29 mouse cellular contexts compared by ENCODE assay signal in genomic region chr10:78147908-78148441, GRCm38 (mm10). TPM values are rescaled to one million over a fixed set of nuclear protein-coding genes. Genes with fewer than 3 reads are reported as not detected.
A peak's percentile ranks its signal among the peaks of the same experiment; 100 is the strongest.
DNase-seq lines count a peak whose midpoint lies in the region; TF ChIP-seq lines count a peak whose summit lies in the region.
"Had no signal": no experiment of that assay in that cellular context is flagged by ENCODE, and none has a peak within 500 bp of the region (broad histone marks: within the 10 kb centered on the region; RNA-seq: fewer than 3 reads in every experiment).

No protein-coding gene starts in this region.

- H3K4me3 ChIP-seq in MEL (ENCODE audit: control insufficient read depth in 1 of 2, insufficient read depth in 1 of 2, low read depth in 2 of 2, low read length in 2 of 2) = no peak overlapping the region
- H3K4me3 ChIP-seq in brown adipose tissue, adult 24 weeks (ENCODE audit: insufficient read depth, low read depth, low read length) = no peak overlapping the region
- H3K4me3 ChIP-seq in macrophage (ENCODE audit: inconsistent target) = no peak overlapping the region
- H3K4me3 ChIP-seq in left cerebral cortex, adult 2 months = no peak overlapping the region
- H3K4me3 ChIP-seq: embryonic facial prominence, embryonic 10.5 days; embryonic facial prominence, embryonic 15.5 days; forebrain, embryonic 12.5 days; layer of hippocampus, adult 2 months; liver, embryonic 13.5 days; megakaryocyte, embryonic 14.5 days; midbrain, embryonic 13.5 days; neural tube, embryonic 13.5 days had no signal

- no peaks in the 10 kb centered on the region for H3K9me3 ChIP-seq in MEL (replicated peaks; ENCODE audit: insufficient read depth, low read length)
- H3K9me3 ChIP-seq: embryonic facial prominence, embryonic 10.5 days; embryonic facial prominence, embryonic 15.5 days; forebrain, embryonic 12.5 days; G1E; liver, embryonic 13.5 days; midbrain, embryonic 13.5 days; neural tube, embryonic 13.5 days had no signal

- no peak for TF ChIP-seq POLR2A in MEL (IDR thresholded peaks at IDR 0.05; ENCODE audit: control insufficient read depth in 1 of 2, insufficient read depth in 1 of 2, low read depth in 1 of 2, low read length in 2 of 2, poor library complexity in 1 of 2)

- H3K27me3 ChIP-seq in MEL (ENCODE audit: control insufficient read depth in 1 of 2, insufficient read depth in 2 of 2, low read length in 2 of 2) = peaks cover 7 to 8% of the 10 kb centered on the region in 2 experiments; a peak in 3 of 4 replicates
- H3K27me3 ChIP-seq: embryonic facial prominence, embryonic 15.5 days; liver, embryonic 13.5 days; midbrain, embryonic 13.5 days; neural tube, embryonic 13.5 days had no signal

- 78% methylated on average over 3 of the region's 4 CpGs for WGBS in macrophage (ENCODE audit: missing documents)

- no peak for TF ChIP-seq EP300 in MEL (IDR thresholded peaks at IDR 0.05; ENCODE audit: low read depth in 1 of 2, low read length in 2 of 2)

- intact Hi-C loops in left cerebral cortex, adult 2 months (cut with DNase I) = no loop called here

- H3K4me1 ChIP-seq in MEL (ENCODE audit: control insufficient read depth in 1 of 2, insufficient read depth in 2 of 2, low read length in 2 of 2) = peaks cover 0 to 11% of the 10 kb centered on the region in 2 experiments; a peak in 2 of 4 replicates
- H3K4me1 ChIP-seq in brown adipose tissue, adult 24 weeks (ENCODE audit: control insufficient read depth, insufficient read depth, insufficient read length, low read length) = no peaks in the 10 kb centered on the region; the same call in 1 of the 2 replicates
- H3K4me1 ChIP-seq: embryonic facial prominence, embryonic 10.5 days; embryonic facial prominence, embryonic 15.5 days; forebrain, embryonic 12.5 days; midbrain, embryonic 13.5 days; neural tube, embryonic 13.5 days had no signal

- H3K9ac ChIP-seq in MEL (ENCODE audit: control insufficient read depth, low read depth, low read length, poor library complexity, severe bottlenecking) = no peak overlapping the region
- H3K9ac ChIP-seq: embryonic facial prominence, embryonic 15.5 days; forebrain, embryonic 12.5 days; forebrain, postnatal 0 days; liver, embryonic 13.5 days; midbrain, embryonic 13.5 days; neural tube, embryonic 13.5 days had no signal

- TF ChIP-seq CTCF in MEL (IDR thresholded peaks at IDR 0.05 in 2 of 3, conservative IDR thresholded peaks at IDR 0.05 in 1 of 3; ENCODE audit: control insufficient read depth in 1 of 3, insufficient read depth in 1 of 3, low read depth in 2 of 3, low read length in 3 of 3, poor library complexity in 1 of 3, severe bottlenecking in 1 of 3) = no peak
- TF ChIP-seq CTCF in left cerebral cortex, adult 2 months (IDR thresholded peaks at IDR 0.05) = no peak

- H3K79me2 ChIP-seq in MEL (ENCODE audit: control insufficient read depth, insufficient read depth, low read length, poor library complexity) = no peaks in the 10 kb centered on the region
- no peaks in the 10 kb centered on the region for H3K79me2 ChIP-seq in macrophage (ENCODE audit: inconsistent target)

- H3K27ac ChIP-seq in MEL (ENCODE audit: control insufficient read depth, low read depth, low read length) (no peak overlapping the region), macrophage (peak overlapping the region; percentile 91)
- H3K27ac ChIP-seq in brown adipose tissue, adult 24 weeks (replicated peaks; ENCODE audit: low read depth, low read length) = peak overlapping the region; percentile 48; the same call in 1 of the 2 replicates
- H3K27ac ChIP-seq in left cerebral cortex, adult 2 months = no peak overlapping the region
- H3K27ac ChIP-seq: embryonic facial prominence, embryonic 10.5 days; embryonic facial prominence, embryonic 15.5 days; forebrain, embryonic 12.5 days; layer of hippocampus, adult 2 months; liver, embryonic 13.5 days; midbrain, embryonic 13.5 days; neural tube, embryonic 13.5 days had no signal

- peak; percentile 27 for DNase-seq in 3T3-L1 (ENCODE audit: low read depth, low spot score)
- DNase-seq in MEL (ENCODE audit: low read depth, low spot score) = peak; percentile 31
- no peak for DNase-seq in left cerebral cortex, adult 2 months (ENCODE audit: extremely low spot score in 1 of 2, low spot score in 2 of 2)
- DNase-seq in B cell, adult 2 months = no peak
- no peak for DNase-seq in kidney, adult 18-20 months
- DNase-seq: adrenal gland, postnatal 25 days; cerebellum, adult 8-10 months; cerebellum, postnatal 25 days; forebrain, postnatal 0 days; gastrocnemius, postnatal 10 days; heart, postnatal 14 days; kidney, adult 11 months; kidney, postnatal 36 days; liver, embryonic 13.5 days; lung, adult 2 months; lung, postnatal 14 days; spleen, adult 18-20 months; thymus, adult 2 months; thymus, postnatal 36 days had no signal

- no peaks in the 10 kb centered on the region for H3K36me3 ChIP-seq in MEL (ENCODE audit: control insufficient read depth in 1 of 2, insufficient read depth in 2 of 2, low read length in 2 of 2)
- H3K36me3 ChIP-seq in macrophage (ENCODE audit: inconsistent target) = no peaks in the 10 kb centered on the region
- H3K36me3 ChIP-seq: embryonic facial prominence, embryonic 10.5 days; embryonic facial prominence, embryonic 15.5 days; forebrain, embryonic 12.5 days; G1E; liver, embryonic 13.5 days; midbrain, embryonic 13.5 days; neural tube, embryonic 13.5 days had no signal

- no peak for TF ChIP-seq RAD21 in MEL (IDR thresholded peaks at IDR 0.05; ENCODE audit: low read depth, low read length)

TF ChIP-seq in MEL, 35 proteins besides CTCF, POLR2A, EP300 and RAD21:
- TF ChIP-seq GATA1 (IDR thresholded peaks at IDR 0.05; ENCODE audit: low read depth, low read length) (peak; percentile 11; the same call in 1 of the 2 replicates), JUND (IDR thresholded peaks at IDR 0.05; ENCODE audit: low read depth, low read length) (peak; percentile 97), HCFC1 (IDR thresholded peaks at IDR 0.05; ENCODE audit: low read depth, low read length) (no peak), MAX (IDR thresholded peaks at IDR 0.05; ENCODE audit: low read length) (0 out of 2 replicates have a peak, but pooled peaks have one; percentile 36), MYC (IDR thresholded peaks at IDR 0.05; ENCODE audit: low read depth, low read length) (peak; percentile 74; the same call in 1 of the 2 replicates), USF2 (IDR thresholded peaks at IDR 0.05; ENCODE audit: borderline replicate concordance in 1 of 2, insufficient read depth in 1 of 2, low read depth in 1 of 2, low read length in 2 of 2) (no peak), ZNF384 (IDR thresholded peaks at IDR 0.05; ENCODE audit: low read depth, low read length) (peak; percentile 44; the same call in 1 of the 2 replicates)

RNA-seq across cellular contexts. Expression of gene D10Jhu81e, which starts 21.6 kb away (rescaled TPM):
- 44.8 and 50.6 TPM in 2 replicates for total RNA-seq in MEL (2012; rRNA removed)
- polyA plus RNA-seq in MEL (2012; ENCODE audit: insufficient read depth in 1 of 2, insufficient read length in 2 of 2, low read depth in 1 of 2, low replicate concordance in 2 of 2, missing spikeins in 1 of 2) (10 to 100 TPM in 1 of 2 experiments, not detected in 1; 57.4 TPM), macrophage (2018) (30.3 to 37.8 TPM (median 37.5 TPM) in 3 replicates)
- polyA plus RNA-seq in brown adipose tissue, adult 24 weeks (2012; ENCODE audit: insufficient read depth, insufficient read length, missing spikeins) = 403 and 476 TPM in 2 replicates
- total RNA-seq in macrophage (2018; cell fraction: chromatin; rRNA removed) = 10 to 100 TPM in 18 of 26 experiments, 1 to 10 TPM in 8; 4.3 to 35.5 (median 13.3) TPM
- 10 to 100 TPM; 20.5 to 40.4 (median 29.0) TPM for total RNA-seq in macrophage (2018; cell fraction: cytosol; rRNA removed)
- total RNA-seq in macrophage (2018; cell fraction: nucleus; rRNA removed) = 10 to 100 TPM in 20 of 26 experiments, 1 to 10 TPM in 6; 8.2 to 30.6 (median 14.0) TPM
- 100 to 1,000 TPM; 104 TPM for total RNA-seq in left cerebral cortex, adult 2 months (2021)

RNA-seq across cellular contexts. Expression of gene Pwp2, which starts 37.0 kb away (rescaled TPM):
- total RNA-seq in MEL (2012; rRNA removed) = 73.8 and 91.5 TPM in 2 replicates
- polyA plus RNA-seq in MEL (2012; ENCODE audit: insufficient read depth in 1 of 2, insufficient read length in 2 of 2, low read depth in 1 of 2, low replicate concordance in 2 of 2, missing spikeins in 1 of 2) (10 to 100 TPM; 49.6 to 62.4 TPM), macrophage (2018) (6.1 to 17.2 TPM (median 6.1 TPM) in 3 replicates)
- 3.3 and 4.3 TPM in 2 replicates for polyA plus RNA-seq in brown adipose tissue, adult 24 weeks (2012; ENCODE audit: insufficient read depth, insufficient read length, missing spikeins)
- total RNA-seq in macrophage (2018; cell fraction: chromatin; rRNA removed) = 10 to 100 TPM in 7 of 26 experiments, 1 to 10 TPM in 19; 4.7 to 16.1 (median 8.9) TPM
- total RNA-seq in macrophage (2018; cell fraction: cytosol; rRNA removed) = 1 to 10 TPM; 4.1 to 9.0 (median 6.9) TPM
- 10 to 100 TPM in 4 of 26 experiments, 1 to 10 TPM in 22; 4.4 to 17.7 (median 7.3) TPM for total RNA-seq in macrophage (2018; cell fraction: nucleus; rRNA removed)
- 10 to 100 TPM; 19.6 to 19.7 TPM for total RNA-seq in left cerebral cortex, adult 2 months (2021)

Comparison
In these comparisons a context has a peak if more than half of its experiments do, and no peak if none do; other contexts are left out.
1. DNase-seq: peak in 3T3-L1 (single experiment) and MEL (single experiment); none in left cerebral cortex, adult 2 months (0 of 2), B cell, adult 2 months (0 of 2) and kidney, adult 18-20 months (single experiment).
2. H3K27ac ChIP-seq: peak in brown adipose tissue, adult 24 weeks (single experiment) and macrophage (single experiment); none in MEL (single experiment) and left cerebral cortex, adult 2 months (single experiment).